Mouse (Mus musculus): ENCODE data around the gene Kdelr2.

GRCm38 (mm10) chr5:143367931-143368330, 35.7 kb upstream of the Kdelr2 start:
- no peak for TF ChIP-seq ZNF384 (IDR thresholded peaks at IDR 0.05; ENCODE audit: low read depth, low read length)
- TF ChIP-seq HCFC1 (IDR thresholded peaks at IDR 0.05; ENCODE audit: borderline replicate concordance, insufficient read depth, low read length) = no peak
- no peak for TF ChIP-seq MAFK (IDR thresholded peaks at IDR 0.05; ENCODE audit: insufficient read depth, low read depth, low read length)

Measured in ES-E14 (cell line).